Mouse (Mus musculus) heart, embryonic 14.5 days (tissue): ENCODE measurements around the gene M6pr. TPM values are rescaled to one million over a fixed set of nuclear protein-coding genes. Genes with fewer than 3 reads are reported as not detected.
A peak's percentile ranks its signal among the peaks of the same experiment; 100 is the strongest.
"Not testable (repeated sequence)": the region's sequence is repeated elsewhere in the genome, so short reads cannot be mapped to it uniquely, and the experiment has no call there.

Experiments
- ATAC-seq: fragments of 200-750 bp; cut with Nextera tagmentation; 2 replicates; pipeline ENCODE4 v1.8.0; 2017; ENCODE audit warnings: low read depth, moderate TSS enrichment; ENCODE audit not compliant: insufficient number of reproducible peaks, insufficient read depth, low FRiP score
- H3K27ac ChIP-seq, 2 experiments: fragments of 200-500 bp in 1 of 2; fragments of 300-500 bp in 1 of 2; sonication (generic) in 1 of 2; replicated peaks in 1 of 2; 2 replicates each; pipeline ENCODE4 v1.5.1; 2012 to 2014; ENCODE audit warnings: low read depth in 2 of 2, low read length in 2 of 2, control low read depth in 1 of 2, mild to moderate bottlenecking in 1 of 2, mixed read lengths in 1 of 2; ENCODE audit not compliant: control insufficient read depth in 1 of 2, insufficient read depth in 1 of 2
- H3K27me3 ChIP-seq: fragments of 300-500 bp; sonication (generic); 2 replicates; pipeline ENCODE4 v1.6.1; 2014; ENCODE audit warnings: mild to moderate bottlenecking, low read length, control low read depth; ENCODE audit not compliant: control insufficient read depth, insufficient read depth
- H3K36me3 ChIP-seq: fragments of 300-500 bp; sonication (generic); 2 replicates; pipeline ENCODE4 v1.6.1; 2014; ENCODE audit warnings: mild to moderate bottlenecking, control low read depth, low read length, mixed read lengths; ENCODE audit not compliant: control insufficient read depth, insufficient read depth
- H3K4me1 ChIP-seq, 2 experiments: fragments of 200-500 bp in 1 of 2; fragments of 300-500 bp in 1 of 2; sonication (generic) in 1 of 2; 2 replicates each; pipeline ENCODE4 v1.6.1; 2012 to 2014; ENCODE audit warnings: low read length in 2 of 2, control low read depth in 1 of 2, mixed read lengths in 1 of 2; ENCODE audit not compliant: control insufficient read depth in 2 of 2, insufficient read depth in 2 of 2
- H3K4me2 ChIP-seq: fragments of 300-500 bp; sonication (generic); 2 replicates; pipeline ENCODE4 v1.6.1; 2014; ENCODE audit warnings: mild to moderate bottlenecking, low read length
- H3K4me3 ChIP-seq, 2 experiments: fragments of 200-500 bp in 1 of 2; fragments of 300-500 bp in 1 of 2; sonication (generic) in 1 of 2; 2 replicates each; pipeline ENCODE4 v1.5.1; 2012 to 2014; ENCODE audit warnings: low read length in 2 of 2, mild to moderate bottlenecking in 2 of 2, control low read depth in 1 of 2, low read depth in 1 of 2, moderate library complexity in 1 of 2; ENCODE audit not compliant: control insufficient read depth in 1 of 2, insufficient read depth in 1 of 2
- H3K9ac ChIP-seq: fragments of 300-500 bp; sonication (generic); 2 replicates; pipeline ENCODE4 v1.6.1; 2014; ENCODE audit warnings: mild to moderate bottlenecking, low read length
- H3K9me3 ChIP-seq: fragments of 300-500 bp; sonication (generic); 2 replicates; pipeline ENCODE4 v1.6.1; 2016; ENCODE audit warnings: low read length, control low read depth; ENCODE audit not compliant: control insufficient read depth
- WGBS: fragments of 180-500 bp; shearing (Covaris S2); extraction: QIAGEN DNeasy Blood & Tissue Kit; methylation state at CpG from one replicate; pipeline ENCODE4 v1.1.7; 2014; 5-methylcytosine and 5-hydroxymethylcytosine counted together
- polyA plus RNA-seq: library from polyadenylated mRNA; unstranded; fragments of >200 nt; fragmentation: Nextera tagmentation; extraction: Ambion mirVana; gene quantifications from 2 replicates; pipeline ENCODE4 v1.2.1, GENCODE M21; 2014

The M6pr gene
- polyA plus RNA-seq, 1 experiment from 2014 or later = 77.2 TPM

DNA sequence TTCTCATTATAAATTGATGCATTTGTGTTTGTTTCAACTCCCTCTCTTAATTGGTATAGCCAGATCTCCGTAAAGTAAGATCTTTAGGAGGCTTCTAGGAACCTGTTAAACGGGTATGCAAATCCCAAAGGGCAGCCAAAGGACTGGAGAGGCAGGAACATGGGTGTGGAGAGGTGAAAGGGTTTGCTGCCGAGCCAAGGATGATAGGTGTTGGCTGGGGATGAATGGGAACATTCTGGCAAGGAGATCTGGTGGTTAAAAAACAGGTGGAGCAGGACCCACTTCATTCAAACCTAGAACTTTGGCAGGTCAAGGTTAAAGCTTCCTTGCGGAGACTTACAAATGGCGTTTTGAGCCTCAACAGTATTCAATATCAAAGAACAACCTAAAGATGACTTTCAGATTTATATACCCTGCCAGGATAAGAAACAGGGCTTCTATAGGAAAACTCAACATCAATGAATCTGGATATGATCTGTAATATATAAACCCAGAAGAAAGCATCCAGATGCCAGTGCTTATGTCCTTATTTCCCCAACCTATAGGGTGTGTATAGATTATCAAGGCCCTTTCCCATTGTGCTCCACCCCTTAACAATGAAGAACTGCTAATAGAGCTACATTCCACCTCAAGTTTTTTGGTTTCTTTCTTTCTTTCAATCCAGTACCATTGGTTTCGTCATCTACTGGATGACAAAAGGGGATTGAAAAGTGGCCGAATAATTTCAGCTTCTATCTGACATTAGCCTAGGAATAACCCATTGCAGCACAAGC lies 32.7 kb downstream of the M6pr start:
- Histone ChIP-seq H3K9me3 (no peaks in the 10 kb centered on the region), H3K9ac (no peak overlapping the region), H3K4me3 (no peak overlapping the region), H3K4me1 (peaks cover 5 to 37% of the 10 kb centered on the region in 2 experiments; a peak in 3 of 4 replicates), H3K36me3 (peaks cover 6% of the 10 kb centered on the region), H3K27me3 (no peaks in the 10 kb centered on the region), H3K4me2 (no peak overlapping the region), H3K27ac (no peak overlapping the region)
- 59% methylated on average over 7 of the region's 7 CpGs for WGBS
- no peak for ATAC-seq

DNA sequence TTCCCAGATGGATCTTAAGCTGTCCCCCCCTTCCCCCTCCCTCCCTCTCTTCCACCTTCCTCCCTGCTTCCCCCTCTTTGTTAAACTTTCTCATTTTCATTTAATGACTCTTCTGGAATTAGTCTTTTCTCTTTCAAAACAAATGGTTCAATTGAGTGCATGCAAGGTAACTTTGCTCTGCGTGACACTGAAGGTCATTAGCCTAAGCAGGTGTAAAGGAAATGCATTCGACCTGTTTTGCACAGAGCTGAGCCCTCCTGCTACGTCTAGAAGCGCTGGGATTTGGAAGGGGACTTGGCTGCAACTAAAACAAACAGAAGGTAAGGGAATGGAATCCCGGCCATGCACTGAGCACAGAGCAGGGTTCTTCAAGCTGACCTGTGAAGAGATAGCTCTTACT lies 33.6 kb downstream of the M6pr start:
- peaks cover 5 to 36% of the 10 kb centered on the region in 2 experiments; a peak in 3 of 4 replicates for H3K4me1 ChIP-seq
- no peaks in the 10 kb centered on the region for H3K9me3 ChIP-seq
- H3K4me2 ChIP-seq = no peak overlapping the region
- ATAC-seq = no peak
- no peaks in the 10 kb centered on the region for H3K36me3 ChIP-seq
- no peak overlapping the region for H3K4me3 ChIP-seq
- no peak overlapping the region for H3K27ac ChIP-seq
- H3K27me3 ChIP-seq = no peaks in the 10 kb centered on the region
- H3K9ac ChIP-seq = no peak overlapping the region
- 37% methylated on average over 5 of the region's 5 CpGs for WGBS

DNA sequence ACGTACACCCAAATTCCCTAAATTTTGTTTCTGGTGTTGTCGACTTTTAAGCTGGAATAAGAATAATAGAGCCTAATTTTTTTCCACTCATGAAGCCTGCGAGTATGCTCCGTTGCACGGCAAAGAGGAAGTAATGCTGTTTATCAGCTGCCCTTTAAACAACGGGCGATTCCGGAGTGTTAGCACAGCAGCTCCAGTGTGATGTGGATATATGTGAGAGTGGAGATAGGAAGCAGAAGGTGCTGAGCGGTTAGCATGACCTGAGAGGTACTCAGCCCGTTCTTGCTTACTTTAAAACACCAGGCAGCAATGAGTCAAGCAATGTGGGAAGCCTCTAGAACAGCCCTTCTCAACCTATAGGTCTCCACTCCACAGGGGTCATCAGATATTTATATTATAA lies 35.2 kb downstream of the M6pr start:
- Histone ChIP-seq H3K9ac (no peak overlapping the region), H3K4me1 (peaks cover 5 to 26% of the 10 kb centered on the region in 2 experiments; a peak in 2 of 4 replicates), H3K36me3 (no peaks in the 10 kb centered on the region), H3K9me3 (no peaks in the 10 kb centered on the region), H3K4me2 (peak overlapping the region; percentile 29; the same call in 1 of the 2 replicates), H3K27me3 (no peaks in the 10 kb centered on the region), H3K27ac (no peak overlapping the region), H3K4me3 (no peak overlapping the region)
- 14% methylated on average over 10 of the region's 10 CpGs for WGBS
- ATAC-seq = no peak

DNA sequence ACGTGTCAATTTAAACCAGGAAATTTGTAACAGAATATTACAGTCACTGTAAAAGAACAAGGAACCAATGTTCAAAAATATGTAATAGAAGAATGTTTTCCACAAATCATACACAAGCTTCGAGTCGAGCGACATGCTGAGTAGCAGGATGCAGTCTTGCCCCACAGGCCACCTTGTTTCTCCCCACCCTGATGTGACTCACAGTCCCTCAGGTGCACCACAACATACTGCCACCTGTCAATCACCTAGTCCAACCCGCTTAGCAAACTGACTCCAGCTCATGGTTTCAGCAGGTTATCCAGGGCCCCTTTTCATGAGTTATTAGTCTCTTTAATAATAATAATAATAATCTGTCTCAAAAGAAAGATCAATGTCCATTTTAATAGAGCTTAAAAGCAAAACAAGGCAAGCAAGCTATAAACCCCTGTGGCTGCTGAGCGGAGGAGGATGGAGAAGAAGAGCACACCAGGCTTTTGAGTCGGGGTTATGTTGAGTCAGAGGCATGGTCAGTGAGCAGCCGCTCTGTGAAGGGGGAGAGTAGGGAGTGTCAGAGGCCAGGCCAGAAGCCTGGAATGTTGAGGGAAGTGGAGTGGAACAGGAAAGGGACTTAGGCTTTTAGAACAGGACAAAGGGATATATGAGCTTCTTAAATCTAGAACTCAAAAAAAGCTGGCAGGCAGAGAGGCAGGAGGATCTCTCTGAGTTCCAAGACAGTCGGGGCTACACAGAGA lies 36.0 kb downstream of the M6pr start:
- 52% methylated on average over 9 of the region's 9 CpGs for WGBS
- H3K9ac ChIP-seq = no peak overlapping the region
- H3K4me2 ChIP-seq = no peak overlapping the region
- H3K4me1 ChIP-seq = peaks cover 5 to 25% of the 10 kb centered on the region in 2 experiments; a peak in 2 of 4 replicates
- ATAC-seq = no peak
- no peaks in the 10 kb centered on the region for H3K9me3 ChIP-seq
- H3K36me3 ChIP-seq = no peaks in the 10 kb centered on the region
- H3K4me3 ChIP-seq = no peak overlapping the region
- H3K27ac ChIP-seq = no peak overlapping the region
- no peaks in the 10 kb centered on the region for H3K27me3 ChIP-seq

DNA sequence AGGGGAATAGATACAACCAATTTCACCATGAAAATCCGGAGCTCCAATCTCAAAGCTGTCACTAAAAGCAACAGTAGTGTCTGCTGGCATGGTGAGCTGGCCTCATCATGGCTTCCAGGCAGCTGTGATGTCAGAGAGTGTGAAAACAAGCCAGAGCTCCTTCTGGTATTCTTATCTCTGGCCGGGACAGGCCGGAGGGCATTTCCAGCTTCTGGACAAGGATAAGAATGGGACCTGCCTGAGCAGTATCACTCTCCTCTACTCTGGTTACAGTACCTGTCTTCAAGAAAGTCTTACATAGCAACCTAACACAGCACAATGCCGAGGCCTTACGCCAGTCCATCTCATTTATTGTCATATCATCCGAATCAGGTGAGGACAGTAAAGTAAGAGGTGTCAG lies 37.2 kb downstream of the M6pr start:
- no peak overlapping the region for H3K4me3 ChIP-seq
- peak overlapping the region; percentile 49 to 56; a peak in 3 of 4 replicates for H3K27ac ChIP-seq
- no peaks in the 10 kb centered on the region for H3K9me3 ChIP-seq
- H3K27me3 ChIP-seq = no peaks in the 10 kb centered on the region
- peaks cover 5 to 21% of the 10 kb centered on the region in 2 experiments; a peak in 2 of 4 replicates for H3K4me1 ChIP-seq
- no peak overlapping the region for H3K4me2 ChIP-seq
- no peak; the same call in 1 of the 2 replicates for ATAC-seq
- H3K9ac ChIP-seq = no peak overlapping the region
- 27% methylated on average over 6 of the region's 6 CpGs for WGBS
- H3K36me3 ChIP-seq = no peaks in the 10 kb centered on the region

DNA sequence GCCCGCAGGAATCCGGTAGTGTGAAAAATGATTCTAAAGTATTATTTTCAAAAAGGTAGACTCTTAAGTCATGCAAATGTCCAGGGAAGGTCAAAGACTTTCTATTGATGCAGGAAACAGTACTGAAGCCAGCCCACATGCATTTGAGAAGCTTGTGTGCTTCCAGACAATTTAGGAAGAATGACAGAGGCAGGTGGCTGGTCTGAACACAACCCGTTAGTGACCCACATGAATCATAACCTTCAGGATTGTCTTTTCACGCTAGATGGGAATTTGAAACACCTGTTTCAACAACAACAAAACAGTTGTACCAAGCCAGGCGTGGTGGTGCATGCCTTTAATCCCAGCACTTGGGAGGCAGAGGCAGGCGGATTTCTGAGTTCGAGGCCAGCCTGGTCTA lies 37.9 kb downstream of the M6pr start:
- Histone ChIP-seq H3K4me1 (peaks cover 5 to 21% of the 10 kb centered on the region in 2 experiments; a peak in 2 of 4 replicates), H3K27me3 (no peaks in the 10 kb centered on the region), H3K4me3 (no peak overlapping the region), H3K27ac (no peak overlapping the region), H3K9ac (no peak overlapping the region), H3K4me2 (no peak overlapping the region), H3K36me3 (no peaks in the 10 kb centered on the region), H3K9me3 (no peaks in the 10 kb centered on the region)
- no peak for ATAC-seq
- WGBS = 88% methylated on average over 7 of the region's 7 CpGs

DNA sequence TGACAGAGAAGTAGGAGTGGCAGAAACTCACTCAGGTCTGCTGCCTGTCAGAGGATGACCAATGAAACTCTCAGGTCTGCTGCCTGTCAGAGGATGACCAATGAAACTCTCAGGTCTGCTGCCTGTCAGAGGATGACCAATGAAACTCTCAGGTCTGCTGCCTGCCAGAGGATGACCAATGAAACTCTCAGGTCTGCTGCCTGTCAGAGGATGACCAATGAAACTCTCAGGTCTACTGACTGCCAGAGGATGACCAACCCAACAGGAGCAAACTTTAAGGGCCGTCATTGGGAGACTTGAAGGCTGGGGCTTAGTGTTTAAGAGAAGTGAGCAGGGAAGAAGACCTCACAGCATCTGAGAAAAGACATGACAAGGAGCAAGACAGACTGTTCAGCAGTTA lies 38.8 kb downstream of the M6pr start:
- H3K4me3 ChIP-seq, H3K9me3 ChIP-seq, H3K27ac ChIP-seq, ATAC-seq, H3K36me3 ChIP-seq, H3K9ac ChIP-seq, H3K27me3 ChIP-seq, H3K4me2 ChIP-seq: not testable (repeated sequence)
- WGBS = 64% methylated on average over 1 of the region's 1 CpGs
- peaks cover 5 to 21% of the 10 kb centered on the region in 2 experiments; a peak in 2 of 4 replicates for H3K4me1 ChIP-seq
